Mouse (Mus musculus): ENCODE measurements around the gene Slc10a7.

GRCm38 (mm10) chr8:78776816-78777215 lies 267.7 kb downstream of the Slc10a7 start:
- TF ChIP-seq CTCF (IDR thresholded peaks at IDR 0.05; ENCODE audit: low read depth, low read length): no peak
- TF ChIP-seq POLR2A (IDR thresholded peaks at IDR 0.05; ENCODE audit: borderline replicate concordance, low read depth, low read length): no peak
